Comparison of ENCODE assay signal across 8 mouse cellular contexts in the genomic region with DNA sequence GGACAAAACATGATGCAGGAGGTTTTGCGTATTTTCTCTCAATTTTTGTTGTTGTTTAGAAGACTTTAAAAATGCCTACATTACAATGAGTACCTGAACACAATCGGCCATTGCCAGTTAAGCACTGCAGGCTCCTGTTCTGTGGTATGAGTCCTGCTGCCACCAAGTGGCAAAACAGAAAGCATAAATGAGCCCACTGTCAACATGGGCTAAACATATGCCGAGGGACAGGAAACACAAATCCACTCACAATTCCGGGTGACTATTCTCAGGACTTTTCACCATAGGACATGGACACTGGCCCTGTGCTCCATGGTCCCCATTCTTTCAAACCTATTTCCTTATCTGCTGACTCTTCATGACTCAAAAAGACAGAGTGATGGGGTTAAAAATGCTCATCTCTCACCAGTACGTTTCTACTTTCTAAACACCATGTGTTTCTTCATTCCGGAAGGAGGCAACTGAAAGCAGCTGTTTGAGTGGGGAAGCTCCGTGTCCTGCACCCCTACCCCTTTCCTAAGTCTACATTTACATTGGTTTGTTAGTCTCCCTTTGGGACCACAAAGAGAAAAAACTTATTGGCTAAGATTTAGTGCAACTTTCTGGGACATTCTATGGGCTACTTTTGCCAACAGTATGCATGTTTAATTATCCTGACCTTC. TPM values are rescaled to one million over a fixed set of nuclear protein-coding genes. Genes with fewer than 3 reads are reported as not detected.
DNase-seq lines count a peak whose midpoint lies in the region; ATAC-seq lines count a peak whose summit lies in the region.

No protein-coding gene starts in this region.

- 51% methylated on average over 7 of the region's 7 CpGs for WGBS in heart, embryonic 12.5 days

- intact Hi-C loops in left cerebral cortex, postnatal 4 days (cut with DNase I): no loop called here

- H3K9ac ChIP-seq in heart, embryonic 12.5 days: no peak overlapping the region

- H3K4me3 ChIP-seq in heart, embryonic 12.5 days: no peak overlapping the region

- DNase-seq in heart, adult 11 months: peak; percentile 92
- DNase-seq in right cerebral cortex, postnatal 10 days (ENCODE audit: low spot score in 2 of 2): peak; percentile 46 to 49
- DNase-seq in right cerebral cortex, postnatal 36 days (ENCODE audit: low spot score in 2 of 2): no peak
- peak; percentile 49 to 55 for DNase-seq in cerebellum, postnatal 14 days
- peak; percentile 12 for DNase-seq in left cerebral cortex, postnatal 4 days
- DNase-seq in retina, postnatal 7 days (ENCODE audit: low read depth, low spot score): peak; percentile 14
- no peak for DNase-seq in gastrocnemius, adult 8-10 months (ENCODE audit: low spot score in 2 of 2)

- peaks cover 6% of the 10 kb centered on the region; the same call in 1 of the 2 replicates for H3K4me1 ChIP-seq in heart, embryonic 12.5 days (replicated peaks)

- ATAC-seq in heart, embryonic 12.5 days (ENCODE audit: insufficient number of reproducible peaks, low FRiP score): no peak

- no peak overlapping the region; the same call in 1 of the 2 replicates for H3K4me2 ChIP-seq in heart, embryonic 12.5 days

- peaks cover 5% of the 10 kb centered on the region for H3K36me3 ChIP-seq in heart, embryonic 12.5 days

- H3K27me3 ChIP-seq in heart, embryonic 12.5 days (replicated peaks): no peaks in the 10 kb centered on the region

- H3K9me3 ChIP-seq in heart, embryonic 12.5 days (replicated peaks): no peaks in the 10 kb centered on the region

- H3K27ac ChIP-seq in heart, embryonic 12.5 days (ENCODE audit: poor library complexity, severe bottlenecking): no peak overlapping the region

RNA-seq across cellular contexts. Expression of a gene that starts 57.2 kb away (rescaled TPM):
- polyA plus RNA-seq in heart, embryonic 12.5 days (2016; fragmentation: Nextera tagmentation; extraction: Ambion mirVana): 11.0 and 13.1 TPM in 2 replicates
- 10 to 100 TPM; 67.9 to 73.3 TPM for total RNA-seq in left cerebral cortex, postnatal 4 days (2021)
- total RNA-seq in gastrocnemius, adult 8-10 months (2022): 10 to 100 TPM; 49.2 to 71.6 (median 52.8) TPM

Comparison
In these comparisons a context has a peak if more than half of its experiments do, and no peak if none do; other contexts are left out.
1. DNase-seq: peak in heart, adult 11 months (single experiment), right cerebral cortex, postnatal 10 days (2 of 2), cerebellum, postnatal 14 days (2 of 2), left cerebral cortex, postnatal 4 days (single experiment) and retina, postnatal 7 days (single experiment); none in right cerebral cortex, postnatal 36 days (0 of 2) and gastrocnemius, adult 8-10 months (0 of 2).